Mouse (Mus musculus) kidney, postnatal 25 days (tissue): ENCODE results near the gene Ckap5.
A peak's percentile ranks its signal among the peaks of the same experiment; 100 is the strongest.

Experiments
- DNase-seq, 2 experiments: peaks; one replicate each; pipeline ENCODE4 v3.0.0; 2021; ENCODE audit warnings: mixed read lengths in 2 of 2

Ckap5 gene

DNA sequence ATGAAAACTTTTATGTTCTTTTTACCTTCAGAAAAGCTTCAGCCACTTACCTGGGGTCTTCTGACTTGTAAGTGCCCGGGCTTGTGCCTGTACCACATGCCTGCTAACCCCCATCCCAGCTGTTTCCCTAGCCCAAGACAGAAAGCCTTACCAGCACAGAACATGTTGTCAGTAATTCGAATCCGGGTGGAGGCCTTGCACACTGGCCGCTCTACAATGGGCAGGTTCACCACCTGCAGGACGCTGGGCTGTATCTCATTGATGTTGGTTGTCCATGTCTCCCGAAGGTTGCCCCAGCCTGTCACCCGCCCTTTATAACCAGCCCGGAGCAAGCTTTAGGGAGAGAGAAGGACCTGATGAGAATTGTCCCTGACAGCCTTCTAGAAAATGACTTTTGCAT lies 101.6 kb downstream of the Ckap5 start:
- DNase-seq: no peak

DNA sequence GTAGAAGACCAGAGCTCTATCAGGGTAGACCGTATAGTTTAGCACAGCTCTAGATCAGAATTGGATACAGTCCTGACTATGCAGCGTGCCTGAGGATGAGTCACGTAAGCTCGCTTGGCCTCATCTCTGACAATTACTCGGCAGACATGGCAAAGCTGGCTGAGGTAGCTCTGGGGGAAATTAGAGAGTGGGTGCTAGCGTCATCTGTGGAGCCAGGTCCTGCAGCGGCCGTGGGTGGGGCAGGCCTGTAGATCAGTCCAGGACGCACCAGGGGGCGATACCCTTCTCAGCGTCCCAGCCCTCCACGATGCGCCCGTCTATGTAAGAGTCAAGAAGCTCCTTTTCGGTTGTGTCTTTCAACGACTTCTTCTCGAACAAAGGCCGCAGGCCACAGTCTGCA lies 103.1 kb downstream of the Ckap5 start:
- DNase-seq: no peak

DNA sequence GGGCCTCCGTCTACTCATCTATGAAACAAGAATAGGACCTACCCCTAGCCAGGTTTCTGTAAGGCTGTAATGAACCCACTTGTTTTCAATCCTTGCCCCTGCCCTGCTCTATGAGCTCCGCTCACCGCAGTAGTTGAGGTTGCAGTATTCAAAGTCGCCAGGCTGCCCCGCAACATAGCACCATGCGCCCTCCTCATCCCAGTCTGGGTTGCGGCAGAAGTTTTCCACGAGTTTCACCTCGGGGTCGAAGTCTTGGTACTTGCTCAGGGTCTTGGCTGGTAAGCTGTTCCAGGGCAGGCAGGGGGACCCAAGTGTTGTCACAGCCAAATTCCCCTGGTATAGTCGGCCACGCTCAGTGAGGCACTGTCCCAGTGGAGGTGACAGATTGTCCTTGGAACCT lies 103.8 kb downstream of the Ckap5 start:
- no peak for DNase-seq

DNA sequence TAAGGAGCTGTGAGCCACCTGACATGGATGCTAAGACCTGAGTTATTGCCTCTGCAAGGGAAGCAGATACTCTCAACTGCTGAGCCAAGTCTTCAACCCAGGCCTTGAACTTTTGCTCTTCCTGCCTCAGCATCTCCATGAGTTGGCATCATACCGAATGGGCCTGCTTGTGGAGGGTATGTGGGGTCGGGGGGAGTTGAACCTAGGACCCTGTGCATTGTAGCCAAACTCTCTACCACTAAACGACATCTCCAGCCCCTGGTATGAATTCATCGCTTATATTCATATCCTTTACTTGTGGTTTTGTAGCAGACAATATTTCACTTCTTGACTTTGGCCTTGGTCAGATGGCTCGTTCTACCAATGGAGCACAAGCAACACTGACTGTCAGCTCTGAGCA lies 105.3 kb downstream of the Ckap5 start:
- DNase-seq: no peak

DNA sequence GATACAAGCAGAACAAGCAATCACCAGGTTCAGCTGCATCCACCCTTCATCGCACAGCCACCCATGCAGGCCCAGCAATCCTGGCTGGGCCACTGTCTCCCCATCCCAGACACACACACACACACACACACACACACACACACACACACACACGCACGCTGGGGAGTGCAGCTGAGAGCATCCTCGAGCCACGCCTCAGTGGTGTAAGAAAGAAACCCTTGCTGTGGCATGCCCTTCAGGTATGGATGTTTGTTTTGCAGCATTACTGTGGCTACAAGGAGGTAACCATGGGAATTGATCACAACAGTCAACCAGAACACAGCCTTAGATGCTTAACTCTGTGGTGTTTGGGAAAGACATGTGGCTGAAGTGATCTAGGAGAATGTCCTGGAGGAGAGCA lies 105.8 kb downstream of the Ckap5 start:
- DNase-seq: no peak

DNA sequence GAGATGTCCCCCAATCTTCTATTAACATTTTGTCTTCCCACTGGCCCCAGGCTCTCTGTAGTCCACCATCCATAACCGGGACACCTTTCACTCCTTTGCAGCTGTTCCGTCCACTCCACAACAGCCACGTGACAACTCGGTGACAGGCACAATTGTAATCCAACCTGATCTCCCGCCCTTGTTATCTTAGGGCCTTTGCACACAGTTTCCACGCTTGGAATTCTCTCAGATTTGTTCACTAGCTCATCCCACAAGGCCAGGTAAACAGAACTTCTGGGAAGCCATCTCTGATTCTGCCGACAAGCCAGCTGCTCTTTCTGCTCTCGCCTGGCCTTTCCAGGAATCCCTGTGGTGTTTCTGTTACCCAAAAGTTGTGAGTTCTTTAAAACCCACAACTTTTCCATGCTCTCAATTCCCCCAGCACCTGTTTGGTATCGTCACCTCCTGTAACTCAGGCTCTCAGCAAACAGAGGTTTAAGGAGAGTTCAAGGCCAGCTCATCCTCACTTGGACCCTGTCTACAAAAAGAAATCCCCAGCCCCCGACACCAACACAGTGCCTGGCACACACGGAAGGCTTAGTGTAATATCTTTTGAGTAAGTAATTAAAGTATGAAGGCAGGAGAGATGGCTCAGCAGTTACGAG lies 106.9 kb downstream of the Ckap5 start:
- DNase-seq: no peak

DNA sequence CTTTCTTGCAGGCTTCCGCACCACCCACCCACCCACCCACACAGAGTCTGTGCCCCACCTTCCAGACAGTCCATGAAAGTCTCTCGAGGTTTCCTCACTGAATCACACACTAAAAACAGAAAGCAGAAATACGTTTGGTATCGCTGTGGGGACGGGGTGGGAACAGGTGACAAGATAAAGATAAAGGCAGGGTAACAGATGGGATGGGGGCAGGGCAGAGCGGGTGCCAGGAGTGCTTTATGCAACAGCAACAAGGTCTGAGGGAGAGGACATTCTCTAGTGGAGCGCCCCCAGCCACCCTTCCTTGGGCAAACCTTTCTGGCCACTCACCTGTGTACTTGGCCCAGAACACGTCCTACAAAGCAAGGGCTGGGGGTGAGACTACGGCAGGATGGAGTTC lies 108.3 kb downstream of the Ckap5 start:
- peak in 1 of 2 experiments; percentile 10 for DNase-seq

DNA sequence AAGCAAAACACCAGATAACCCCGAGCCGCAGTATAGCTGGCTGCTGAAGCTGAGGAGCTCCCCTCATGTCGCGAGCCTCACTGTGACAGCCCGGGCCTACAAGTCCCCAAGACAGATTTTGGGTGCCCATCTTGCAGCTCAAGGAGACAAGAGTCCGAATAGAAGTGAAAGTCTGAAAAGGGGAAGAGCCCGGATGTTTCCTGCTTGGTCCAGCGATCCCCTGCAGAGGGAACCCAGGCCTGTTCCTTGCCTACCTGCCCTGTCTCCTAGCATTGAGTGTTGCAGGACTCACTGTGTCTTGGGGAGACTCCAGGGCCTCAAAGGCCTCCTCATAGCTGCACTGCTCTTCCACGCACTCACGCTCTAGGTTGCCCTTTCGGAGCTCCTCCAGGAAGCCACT lies 108.9 kb downstream of the Ckap5 start:
- peak in 1 of 2 experiments; percentile 26 for DNase-seq

DNA sequence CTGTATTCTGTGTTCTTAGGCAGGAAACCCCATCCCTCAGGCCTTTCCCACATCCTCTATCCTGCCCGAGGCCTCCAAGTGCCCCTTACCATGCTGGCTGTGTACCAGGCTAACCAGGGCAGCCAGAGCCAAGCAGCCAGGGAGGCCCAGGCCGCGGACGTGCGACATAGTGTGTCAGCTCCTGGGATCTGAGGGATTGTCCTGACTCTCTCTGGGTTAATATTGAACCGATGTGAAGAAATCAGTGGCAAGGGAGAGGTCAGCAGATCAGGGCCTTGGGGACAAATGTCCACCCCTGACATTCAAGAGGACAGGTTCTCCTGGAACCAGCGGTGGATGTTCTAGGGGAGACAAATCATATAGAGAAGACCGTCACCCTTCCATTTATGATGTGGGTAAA lies 109.7 kb downstream of the Ckap5 start, which contains the start of gene F2:
Gene F2, minus strand, starts transcription at position 186 of the 400 bp plus-strand sequence.
- peak in 1 of 2 experiments; percentile 23 for DNase-seq

DNA sequence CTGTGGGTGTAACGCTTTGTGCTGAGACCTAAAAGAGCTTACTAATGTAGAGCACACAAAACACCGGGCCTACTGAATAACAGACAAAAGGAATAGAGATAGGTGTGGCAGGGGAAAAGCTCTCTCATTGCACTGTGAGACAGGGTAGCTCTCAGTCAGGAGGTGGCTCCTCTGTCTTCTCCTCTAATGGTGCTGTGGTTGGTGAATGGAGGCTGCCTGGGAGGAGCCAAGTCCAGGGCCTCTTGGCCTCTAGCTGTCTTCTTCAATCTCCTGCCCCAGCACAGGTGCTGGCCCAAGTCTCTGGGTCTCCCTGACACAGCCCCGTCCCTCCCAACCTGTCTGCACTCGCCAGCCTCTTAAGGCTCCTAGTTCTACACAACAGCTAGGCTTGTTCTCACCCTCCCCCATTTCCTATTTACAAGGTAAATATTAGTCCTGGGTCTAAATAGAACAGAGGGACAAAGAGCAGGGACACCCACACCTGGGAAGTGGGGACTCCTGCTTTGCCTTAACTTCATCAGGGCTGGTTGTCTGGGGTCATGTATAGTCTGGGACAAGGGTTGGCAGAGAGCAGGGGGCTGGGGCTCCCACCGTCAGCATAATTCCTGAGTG lies 110.3 kb downstream of the Ckap5 start:
- DNase-seq: peak in 1 of 2 experiments; percentile 23

DNA sequence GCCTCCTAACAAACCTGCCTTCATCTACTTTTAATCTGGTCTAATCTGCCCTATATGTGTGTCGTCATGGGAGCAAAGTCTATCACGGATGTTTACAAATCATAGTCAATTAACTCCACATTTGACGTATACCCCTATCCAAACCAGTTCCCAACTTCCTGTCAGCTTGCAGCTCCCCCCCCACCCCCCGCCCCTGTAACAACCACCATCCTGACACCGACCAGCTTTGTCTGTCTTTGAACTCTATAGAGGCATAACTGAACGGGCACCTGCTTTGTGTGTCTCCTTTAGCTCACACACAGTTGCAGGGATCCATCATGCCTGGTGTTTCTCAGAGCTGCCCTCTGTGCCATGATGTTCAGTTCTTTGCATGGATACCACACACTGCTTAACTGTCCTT lies 112.4 kb downstream of the Ckap5 start:
- no peak for DNase-seq

DNA sequence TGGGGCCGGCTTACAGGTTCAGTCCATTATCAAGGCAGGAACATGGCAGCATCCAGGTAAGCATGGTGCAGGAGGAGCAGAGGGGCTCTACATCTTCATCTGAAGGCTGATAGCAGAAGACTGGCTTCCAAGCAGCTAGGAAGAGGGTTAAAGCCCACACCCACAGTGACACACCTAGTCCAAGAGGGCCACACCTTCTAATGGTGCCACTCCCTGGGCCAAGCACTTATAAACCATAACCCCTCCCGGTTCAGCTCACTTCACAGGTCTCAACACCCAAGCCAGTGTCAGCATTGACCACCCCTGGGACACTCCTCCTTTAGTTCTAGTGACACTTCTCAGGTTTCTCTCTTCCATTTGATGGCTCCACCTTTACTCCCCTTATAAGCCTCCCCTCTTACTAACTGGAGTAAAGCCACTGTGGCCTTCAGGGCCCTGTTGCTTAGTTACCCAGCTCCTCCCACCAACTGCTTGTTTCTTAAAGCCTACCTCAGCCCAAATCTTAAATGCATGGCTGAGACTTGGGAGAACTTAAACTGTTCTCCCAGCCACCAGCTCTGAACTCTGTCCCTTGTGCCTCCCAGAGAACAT lies 116.4 kb downstream of the Ckap5 start:
- no peak for DNase-seq

DNA sequence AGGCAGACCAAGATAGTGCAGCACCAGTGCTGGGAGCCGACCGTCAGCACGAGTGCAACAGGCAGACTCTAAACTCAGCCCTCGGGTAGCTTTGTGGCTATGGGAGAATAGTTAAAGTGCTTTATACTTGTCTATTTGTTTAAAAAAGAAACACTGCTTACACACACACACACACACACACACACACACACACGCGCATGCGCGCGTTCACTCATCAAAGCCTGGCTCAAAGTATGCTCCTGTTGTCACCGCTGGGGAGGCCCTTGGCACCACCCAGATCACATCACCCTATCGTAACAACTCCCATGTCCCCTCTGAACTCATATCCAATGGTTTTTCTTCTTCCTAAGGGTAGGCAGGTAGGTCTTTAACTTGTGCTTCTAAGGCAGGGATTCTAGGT lies 117.5 kb downstream of the Ckap5 start:
- no peak for DNase-seq

DNA sequence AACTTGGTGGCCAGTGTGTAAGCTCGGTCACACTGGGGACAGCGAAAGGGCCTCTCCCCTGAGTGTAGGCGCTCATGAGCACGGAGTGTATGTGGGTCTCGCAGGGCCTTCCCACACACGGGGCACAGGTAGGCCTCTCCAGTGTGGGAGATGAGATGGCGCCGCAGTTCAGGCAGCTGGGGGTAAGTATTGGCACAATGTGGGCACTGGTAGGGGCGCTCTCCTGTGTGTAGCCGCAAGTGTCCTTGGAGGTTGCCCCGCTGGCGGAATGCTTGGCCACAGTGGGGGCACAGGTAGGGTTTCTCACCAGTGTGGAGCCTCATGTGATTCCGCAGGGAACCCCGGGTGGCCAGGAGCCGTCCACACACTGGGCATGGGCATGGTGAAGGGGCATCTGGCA lies 118.8 kb downstream of the Ckap5 start:
- no peak for DNase-seq

DNA sequence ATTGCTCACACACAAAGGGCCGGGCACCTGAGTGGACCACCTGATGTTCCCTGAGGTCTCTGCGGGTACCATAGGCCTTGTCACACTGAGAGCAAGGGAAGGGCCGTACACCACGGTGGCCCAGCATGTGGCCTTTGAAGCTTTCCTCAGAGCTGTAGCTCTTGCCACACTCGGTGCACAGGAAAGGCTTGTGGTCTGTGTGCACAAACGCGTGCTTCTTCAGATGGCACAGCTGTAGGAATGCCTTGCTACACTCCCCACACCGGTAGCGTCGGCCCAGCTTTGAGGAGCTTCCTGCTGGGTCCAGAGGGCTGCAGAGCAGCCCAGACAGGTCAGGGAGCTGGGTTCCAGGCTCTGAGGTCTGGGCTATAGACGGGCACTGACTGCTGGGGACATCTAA lies 119.2 kb downstream of the Ckap5 start:
- no peak for DNase-seq

DNA sequence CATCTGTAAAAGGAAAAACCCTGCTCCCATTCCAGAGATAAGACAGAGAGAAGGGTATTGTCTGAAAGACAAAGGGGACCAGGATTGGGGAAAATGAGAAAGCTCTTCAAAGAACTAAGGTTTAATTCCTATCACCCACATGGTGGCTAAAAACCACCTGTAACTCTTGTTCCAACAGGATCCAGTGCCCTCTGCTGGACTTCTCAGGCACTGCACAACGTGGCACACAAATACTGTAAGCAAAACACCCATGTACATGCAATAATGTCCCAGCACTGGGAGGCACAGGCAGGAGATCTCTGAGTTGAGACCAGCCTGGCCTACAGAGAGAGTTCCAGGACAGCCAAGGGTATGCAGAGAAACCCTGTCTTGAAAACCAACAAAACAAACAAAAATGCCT lies 120.2 kb downstream of the Ckap5 start:
- DNase-seq: peak; percentile 66 to 81

DNA sequence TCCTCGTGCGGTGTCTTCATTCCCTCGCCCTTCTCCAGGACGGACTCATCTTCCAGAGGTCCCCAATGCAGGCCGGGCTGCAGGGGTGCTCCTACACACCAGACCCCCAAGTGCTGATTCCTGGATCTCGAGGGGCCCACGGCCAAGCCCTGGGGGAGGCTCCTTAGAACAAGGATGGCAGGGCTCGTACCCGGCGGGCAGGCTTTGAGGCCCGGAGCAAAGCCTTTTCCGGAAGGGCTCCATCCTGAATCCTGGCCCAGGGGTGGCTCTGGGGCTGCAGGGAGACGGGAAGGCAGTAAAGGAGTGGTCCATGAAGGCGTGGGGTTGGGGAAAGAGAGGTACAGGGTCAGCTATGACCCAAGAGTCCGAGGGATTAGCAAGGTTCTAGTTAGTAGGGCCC lies 122.6 kb downstream of the Ckap5 start:
- DNase-seq: no peak

DNA sequence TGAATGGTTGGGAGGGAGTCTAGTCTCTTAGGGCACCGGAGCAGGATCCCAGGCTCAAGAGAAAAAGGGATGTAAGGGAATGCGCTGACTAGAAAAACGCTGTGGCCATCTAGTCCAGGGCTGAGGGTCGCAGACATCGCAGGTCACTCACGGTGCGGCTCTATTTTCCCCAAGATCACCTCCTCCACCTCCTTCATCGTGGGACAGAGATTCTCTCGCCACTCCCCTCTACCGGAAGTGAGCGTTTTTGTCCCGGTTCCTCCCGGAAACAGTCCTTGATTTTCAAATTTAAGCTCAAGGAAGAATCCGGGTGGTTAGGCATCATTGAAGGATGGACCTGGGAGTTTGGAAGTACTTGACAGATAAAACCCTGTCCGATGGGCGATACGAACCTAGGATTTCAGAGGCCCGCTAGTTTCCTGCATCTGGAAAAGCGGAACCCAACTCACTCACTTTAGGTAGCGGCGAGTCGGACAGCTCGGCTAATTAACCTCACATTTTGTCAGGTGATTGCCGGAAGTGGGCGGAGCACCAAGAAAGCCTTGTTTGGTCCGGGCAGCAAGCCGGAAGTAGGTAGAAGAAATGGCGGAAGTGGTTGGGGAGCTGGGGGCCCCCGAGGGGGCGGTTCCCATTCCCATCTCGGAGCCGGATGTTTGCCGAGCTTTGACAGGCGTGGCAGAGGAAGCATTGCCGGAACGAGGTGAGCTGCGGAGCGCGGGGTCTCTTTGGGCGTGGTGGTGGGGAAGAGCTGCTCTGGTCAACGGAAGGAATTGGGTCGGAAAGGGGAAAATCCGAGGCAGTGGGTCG lies 123.2 kb downstream of the Ckap5 start, which contains the start of the genes Zfp408 and Arhgap1:
Gene Zfp408, minus strand, starts transcription at position 239 of the 807 bp plus-strand sequence.
Gene Arhgap1, plus strand, starts transcription at position 308 of the 807 bp plus-strand sequence.
- peak; percentile 99 for DNase-seq

DNA sequence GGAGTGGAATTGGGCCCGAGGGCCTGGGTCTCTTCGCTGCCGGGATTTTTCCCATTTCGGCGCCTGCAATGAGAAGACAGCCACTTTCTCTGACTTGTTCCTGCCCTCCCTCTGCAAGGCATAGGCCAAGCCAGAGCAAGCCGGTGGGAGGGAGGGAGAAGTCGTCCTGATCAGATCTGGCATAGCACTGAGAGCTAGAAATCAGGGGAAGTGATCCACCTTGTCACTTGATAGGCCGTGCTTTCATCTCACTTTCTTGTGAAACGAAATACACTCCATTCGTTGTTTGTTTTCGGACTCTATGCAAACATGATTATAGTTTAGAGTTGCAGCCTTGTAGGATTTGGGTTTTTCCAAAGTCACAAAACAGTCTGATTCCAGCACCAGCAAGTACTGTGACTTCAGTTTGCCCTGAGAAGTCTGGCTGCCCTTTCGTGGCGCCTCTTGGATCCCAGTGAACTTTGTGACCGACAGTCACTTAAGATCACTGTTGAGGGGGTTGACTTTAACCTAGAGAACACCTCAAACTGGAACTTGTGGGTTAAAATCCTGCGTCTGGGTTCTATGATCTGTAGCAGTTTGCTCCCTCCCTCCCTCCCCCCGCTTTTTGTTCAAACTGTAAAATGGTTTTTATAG lies 123.9 kb downstream of the Ckap5 start:
- DNase-seq: no peak

DNA sequence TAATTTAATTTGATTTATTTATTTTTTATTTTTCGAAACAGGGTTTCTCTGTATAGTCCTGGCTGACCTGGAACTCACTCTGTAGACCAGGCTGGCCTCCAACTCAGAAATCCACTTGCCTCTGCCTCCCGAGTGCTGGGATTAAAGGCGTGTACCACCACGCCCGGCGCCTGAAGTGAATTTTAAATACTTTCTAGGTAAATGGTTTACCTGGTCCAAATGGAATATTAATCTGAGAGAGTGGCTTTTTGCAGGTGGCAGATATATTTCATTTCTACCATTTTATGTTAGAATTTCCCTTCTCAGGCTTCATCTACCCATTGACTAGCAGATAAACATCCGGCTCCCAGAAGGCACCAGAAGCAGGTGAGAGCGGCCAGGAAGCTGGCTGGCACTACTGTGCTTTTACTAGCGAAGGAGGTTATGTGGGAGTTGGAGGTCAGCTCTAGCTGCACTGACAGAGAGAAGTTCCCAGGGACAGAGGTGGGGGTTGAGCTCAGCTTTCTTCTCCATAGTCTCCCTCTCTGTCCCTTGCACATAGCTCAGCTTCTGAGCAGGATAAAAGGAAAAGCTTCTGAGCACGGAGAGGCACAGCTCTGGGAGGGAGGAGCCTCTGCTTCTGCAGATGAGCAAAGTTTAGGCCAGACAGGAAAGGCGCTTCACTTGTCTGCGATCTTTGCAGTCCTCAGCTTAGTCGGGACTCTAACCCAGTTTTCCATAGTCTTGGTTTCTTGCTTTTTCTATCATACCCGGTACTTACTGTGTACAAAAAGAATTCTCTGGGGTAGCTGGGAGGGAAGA lies 125.1 kb downstream of the Ckap5 start:
- DNase-seq: peak; percentile 45 to 54

DNA sequence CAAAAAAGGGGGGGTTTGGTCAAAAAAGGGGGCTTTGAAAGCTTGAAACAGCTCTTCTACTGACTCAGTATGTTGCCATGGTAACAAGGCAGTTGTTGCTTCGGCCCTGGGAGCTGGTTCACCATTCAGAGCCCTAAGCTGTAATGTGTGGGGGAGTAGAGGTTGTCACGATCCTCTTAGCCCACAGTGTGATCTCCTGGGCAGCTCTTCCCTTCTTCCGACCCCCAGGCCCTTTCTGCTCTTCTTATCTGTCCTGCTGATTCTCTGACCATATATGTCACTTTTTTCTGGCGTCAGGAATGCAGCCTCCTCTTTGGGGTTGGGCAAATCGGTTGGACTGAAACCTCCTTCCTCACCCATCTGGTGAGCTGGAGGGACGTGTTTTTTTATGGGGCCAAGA lies 126.3 kb downstream of the Ckap5 start:
- no peak for DNase-seq

DNA sequence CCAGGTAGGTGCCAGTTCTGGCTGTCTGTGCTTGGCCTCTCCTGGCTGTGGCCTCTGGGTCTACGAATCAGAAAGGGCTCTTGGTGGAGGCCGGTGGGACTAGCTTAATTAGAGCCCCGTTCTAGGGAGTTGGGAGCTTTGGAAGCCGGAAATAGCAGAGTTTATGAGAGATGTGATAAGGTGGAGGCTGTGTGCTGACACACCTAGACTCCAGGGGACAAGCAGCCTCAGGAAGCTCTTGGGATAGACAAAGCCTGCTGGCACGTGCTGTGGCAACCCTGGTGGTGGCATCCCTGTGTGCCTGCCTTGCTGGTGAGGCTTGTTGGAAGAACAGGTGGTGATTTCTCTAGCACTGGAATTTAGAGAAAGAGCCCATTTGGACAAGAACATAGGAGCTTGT lies 128.8 kb downstream of the Ckap5 start:
- DNase-seq: no peak
